ENCODE assay signal across 13 mouse cellular contexts in the genomic region with DNA sequence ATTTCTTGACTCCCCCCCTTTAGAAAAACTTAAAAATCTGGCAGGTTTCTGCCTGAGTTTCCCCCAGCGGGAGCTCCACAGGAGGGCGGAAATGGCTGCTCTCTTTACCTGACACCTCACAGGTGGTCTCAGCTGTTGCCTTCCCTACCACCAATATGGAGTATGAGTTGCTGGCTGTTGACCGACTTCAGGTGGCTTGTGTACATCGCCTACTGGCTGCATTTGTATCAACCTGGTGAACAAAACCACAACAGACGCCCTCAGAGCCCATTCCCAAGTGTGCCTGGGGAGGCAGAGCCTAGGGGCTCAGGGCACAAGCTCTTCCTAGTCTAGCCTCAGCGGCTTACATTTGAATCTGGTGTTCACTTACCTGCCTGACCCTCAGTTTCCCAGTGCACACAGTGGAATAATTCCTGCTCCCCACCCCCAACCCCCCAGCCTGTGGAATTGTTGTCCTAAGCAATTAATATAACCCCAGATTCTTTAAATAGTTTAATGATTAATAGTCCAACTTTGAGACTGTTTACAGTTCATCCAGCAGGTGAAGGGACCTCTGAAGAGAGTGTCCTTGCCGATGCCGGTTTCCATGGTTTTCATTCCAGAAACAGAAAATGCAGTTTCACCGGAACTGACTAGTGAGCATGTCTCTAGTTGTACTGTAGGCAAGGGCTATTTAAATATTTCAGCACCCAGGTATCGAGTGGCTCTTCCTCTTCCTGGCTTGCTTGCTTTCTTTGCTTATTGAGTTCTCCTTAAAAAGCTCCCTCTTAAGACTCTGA.
DNase-seq lines count a peak whose midpoint lies in the region; ATAC-seq and TF ChIP-seq lines count a peak whose summit lies in the region.
"Had no signal": no experiment of that assay in that cellular context is flagged by ENCODE, and none has a peak within 500 bp of the region (broad histone marks: within the 10 kb centered on the region; RNA-seq: fewer than 3 reads in every experiment).

No protein-coding gene starts in this region.

- 0 out of 2 replicates have a peak overlapping the region, but pooled peaks have one; percentile 3 for H3K4me2 ChIP-seq in hindbrain, postnatal 0 days (ENCODE audit: low read depth, low read length)
- H3K4me2 ChIP-seq in hindbrain, embryonic 13.5 days, result no peak overlapping the region
- no peak overlapping the region for H3K4me2 ChIP-seq in forebrain, embryonic 14.5 days (ENCODE audit: low read length)
- H3K4me2 ChIP-seq in forebrain, embryonic 11.5 days (ENCODE audit: low read depth, low read length, severe bottlenecking), result no peak overlapping the region
- H3K4me2 ChIP-seq: hindbrain, embryonic 12.5 days; midbrain, embryonic 12.5 days had no signal

- H3K9ac ChIP-seq in hindbrain, postnatal 0 days (replicated peaks; ENCODE audit: low read length), result no peak overlapping the region
- H3K9ac ChIP-seq in hindbrain, embryonic 13.5 days, result no peak overlapping the region
- no peak overlapping the region for H3K9ac ChIP-seq in forebrain, embryonic 14.5 days (ENCODE audit: low read length)
- no peak overlapping the region for H3K9ac ChIP-seq in forebrain, embryonic 11.5 days (ENCODE audit: low read length)
- H3K9ac ChIP-seq: forebrain, embryonic 15.5 days; hindbrain, embryonic 12.5 days; midbrain, embryonic 12.5 days had no signal

- H3K36me3 ChIP-seq in hindbrain, postnatal 0 days (ENCODE audit: insufficient read depth, low read length), result no peaks in the 10 kb centered on the region
- H3K36me3 ChIP-seq in hindbrain, embryonic 13.5 days, result no peaks in the 10 kb centered on the region
- no peaks in the 10 kb centered on the region; the same call in 1 of the 2 replicates for H3K36me3 ChIP-seq in forebrain, embryonic 14.5 days (ENCODE audit: control insufficient read depth, insufficient read depth, low read length)
- H3K36me3 ChIP-seq in forebrain, embryonic 11.5 days (ENCODE audit: control insufficient read depth, insufficient read depth, low read length), result no peaks in the 10 kb centered on the region
- H3K36me3 ChIP-seq: forebrain, embryonic 15.5 days; hindbrain, embryonic 12.5 days had no signal

- H3K4me1 ChIP-seq in hindbrain, postnatal 0 days (ENCODE audit: insufficient read depth, low read length), result no peaks in the 10 kb centered on the region; the same call in 1 of the 2 replicates
- H3K4me1 ChIP-seq in hindbrain, embryonic 13.5 days (replicated peaks), result peaks cover 16% of the 10 kb centered on the region
- peaks cover 16% of the 10 kb centered on the region for H3K4me1 ChIP-seq in forebrain, embryonic 14.5 days (ENCODE audit: control insufficient read depth, insufficient read depth, low read length)
- H3K4me1 ChIP-seq in forebrain, embryonic 11.5 days (replicated peaks; ENCODE audit: control insufficient read depth, insufficient read depth, low read length), result peaks cover 3% of the 10 kb centered on the region; the same call in 1 of the 2 replicates

- no peak for ATAC-seq in hindbrain, postnatal 0 days
- ATAC-seq in hindbrain, embryonic 13.5 days (ENCODE audit: low FRiP score), result no peak
- ATAC-seq in forebrain, embryonic 14.5 days, result no peak
- no peak for ATAC-seq in forebrain, embryonic 11.5 days (replicated peaks; ENCODE audit: low FRiP score)
- ATAC-seq: forebrain, embryonic 15.5 days had no signal

- no peaks in the 10 kb centered on the region for H3K9me3 ChIP-seq in hindbrain, postnatal 0 days (ENCODE audit: low read length)
- H3K9me3 ChIP-seq in hindbrain, embryonic 13.5 days, result no peaks in the 10 kb centered on the region
- H3K9me3 ChIP-seq in forebrain, embryonic 14.5 days (replicated peaks; ENCODE audit: control insufficient read depth, low read length), result no peaks in the 10 kb centered on the region
- no peaks in the 10 kb centered on the region for H3K9me3 ChIP-seq in forebrain, embryonic 11.5 days (ENCODE audit: control insufficient read depth, low read length)
- H3K9me3 ChIP-seq: forebrain, embryonic 15.5 days; hindbrain, embryonic 12.5 days; midbrain, embryonic 12.5 days had no signal

- no peak overlapping the region for H3K4me3 ChIP-seq in hindbrain, postnatal 0 days (ENCODE audit: low read length)
- H3K4me3 ChIP-seq in hindbrain, embryonic 13.5 days, result no peak overlapping the region
- no peak overlapping the region for H3K4me3 ChIP-seq in forebrain, embryonic 14.5 days (ENCODE audit: low read depth, low read length)
- H3K4me3 ChIP-seq in forebrain, embryonic 11.5 days (ENCODE audit: low read depth, low read length), result no peak overlapping the region
- H3K4me3 ChIP-seq: forebrain, embryonic 15.5 days; hindbrain, embryonic 12.5 days; midbrain, embryonic 12.5 days had no signal

- 80% methylated on average over 10 of the region's 10 CpGs for WGBS in hindbrain, postnatal 0 days
- 84% methylated on average over 10 of the region's 10 CpGs for WGBS in hindbrain, embryonic 13.5 days
- 81% methylated on average over 10 of the region's 10 CpGs for WGBS in forebrain, embryonic 14.5 days
- WGBS in forebrain, embryonic 11.5 days, result 90% methylated on average over 10 of the region's 10 CpGs

- DNase-seq in hindbrain, postnatal 0 days (ENCODE audit: low spot score), result no peak
- peak; percentile 7 for DNase-seq in thymus, postnatal 25 days
- no peak for DNase-seq in thymus, postnatal 10 days (ENCODE audit: low spot score in 2 of 2)
- DNase-seq in kidney, postnatal 25 days, result peak; percentile 85 to 89
- DNase-seq in forebrain, embryonic 14.5 days (ENCODE audit: low spot score), result no peak
- DNase-seq in adrenal gland, adult 2 months, result no peak
- DNase-seq in forebrain, embryonic 11.5 days (ENCODE audit: low spot score), result no peak
- DNase-seq: embryo, embryonic 11 days had no signal

- TF ChIP-seq CTCF in hindbrain, postnatal 0 days (IDR thresholded peaks at IDR 0.05; ENCODE audit: low read depth), result no peak

- H3K27me3 ChIP-seq in hindbrain, postnatal 0 days (ENCODE audit: insufficient read depth, low read length), result no peaks in the 10 kb centered on the region
- no peaks in the 10 kb centered on the region for H3K27me3 ChIP-seq in hindbrain, embryonic 13.5 days
- H3K27me3 ChIP-seq in forebrain, embryonic 14.5 days (replicated peaks; ENCODE audit: control insufficient read depth, insufficient read depth, low read length), result no peaks in the 10 kb centered on the region
- H3K27me3 ChIP-seq in forebrain, embryonic 11.5 days (ENCODE audit: control insufficient read depth, insufficient read depth, low read length), result no peaks in the 10 kb centered on the region
- H3K27me3 ChIP-seq: CH12.LX; forebrain, embryonic 15.5 days; hindbrain, embryonic 12.5 days; midbrain, embryonic 12.5 days had no signal

- no peak overlapping the region for H3K27ac ChIP-seq in hindbrain, postnatal 0 days
- H3K27ac ChIP-seq in hindbrain, embryonic 13.5 days, result no peak overlapping the region
- no peak overlapping the region for H3K27ac ChIP-seq in forebrain, embryonic 14.5 days (ENCODE audit: low read depth, low read length)
- H3K27ac ChIP-seq in forebrain, embryonic 11.5 days (ENCODE audit: low read depth, low read length), result no peak overlapping the region
- H3K27ac ChIP-seq: forebrain, embryonic 15.5 days; hindbrain, embryonic 12.5 days; midbrain, embryonic 12.5 days had no signal

Comparison
In these comparisons a context has a peak if more than half of its experiments do, and no peak if none do; other contexts are left out.
1. DNase-seq: peak in thymus, postnatal 25 days (single experiment) and kidney, postnatal 25 days (2 of 2); none in hindbrain, postnatal 0 days (single experiment), thymus, postnatal 10 days (0 of 2), forebrain, embryonic 14.5 days (single experiment), adrenal gland, adult 2 months (single experiment) and forebrain, embryonic 11.5 days (single experiment).